In genomic region chr6:94867952-94868351, GRCm38 (mm10) we compare ENCODE assay signal across 24 mouse cellular contexts.
DNase-seq lines count a peak whose midpoint lies in the region; ATAC-seq and TF ChIP-seq lines count a peak whose summit lies in the region.
"Had no signal": no experiment of that assay in that cellular context is flagged by ENCODE, and none has a peak within 500 bp of the region (broad histone marks: within the 10 kb centered on the region; RNA-seq: fewer than 3 reads in every experiment).

No protein-coding gene starts in this region.

- no peak overlapping the region for H3K27ac ChIP-seq in embryonic facial prominence, embryonic 14.5 days (replicated peaks; ENCODE audit: low read depth, low read length)
- H3K27ac ChIP-seq in embryonic facial prominence, embryonic 10.5 days (replicated peaks) = no peak overlapping the region
- H3K27ac ChIP-seq in hindbrain, postnatal 0 days = no peak overlapping the region
- no peak overlapping the region for H3K27ac ChIP-seq in hindbrain, embryonic 14.5 days
- no peak overlapping the region for H3K27ac ChIP-seq in limb, embryonic 14.5 days (replicated peaks; ENCODE audit: low read depth, low read length)
- H3K27ac ChIP-seq: embryonic facial prominence, embryonic 13.5 days; layer of hippocampus, adult 2 months; limb, embryonic 12.5 days; liver, embryonic 12.5 days; midbrain, embryonic 12.5 days; neural tube, embryonic 12.5 days had no signal

- H3K9me3 ChIP-seq in embryonic facial prominence, embryonic 14.5 days (ENCODE audit: control insufficient read depth, low read length) = no peaks in the 10 kb centered on the region
- no peaks in the 10 kb centered on the region for H3K9me3 ChIP-seq in embryonic facial prominence, embryonic 10.5 days
- H3K9me3 ChIP-seq in hindbrain, postnatal 0 days (ENCODE audit: low read length) = no peaks in the 10 kb centered on the region
- H3K9me3 ChIP-seq in hindbrain, embryonic 14.5 days (ENCODE audit: control insufficient read depth, low read length) = no peaks in the 10 kb centered on the region
- no peaks in the 10 kb centered on the region for H3K9me3 ChIP-seq in limb, embryonic 14.5 days (ENCODE audit: control insufficient read depth, low read length)
- H3K9me3 ChIP-seq: embryonic facial prominence, embryonic 13.5 days; limb, embryonic 12.5 days; liver, embryonic 12.5 days; midbrain, embryonic 12.5 days; neural tube, embryonic 12.5 days had no signal

- no peak overlapping the region for H3K9ac ChIP-seq in embryonic facial prominence, embryonic 14.5 days (ENCODE audit: low read depth, low read length)
- H3K9ac ChIP-seq in hindbrain, postnatal 0 days (replicated peaks; ENCODE audit: low read length) = no peak overlapping the region
- H3K9ac ChIP-seq in hindbrain, embryonic 14.5 days = no peak overlapping the region
- no peak overlapping the region for H3K9ac ChIP-seq in limb, embryonic 14.5 days (ENCODE audit: low read depth, low read length, severe bottlenecking)
- H3K9ac ChIP-seq: embryonic facial prominence, embryonic 13.5 days; limb, embryonic 12.5 days; liver, embryonic 12.5 days; midbrain, embryonic 12.5 days; neural tube, embryonic 12.5 days had no signal

- H3K4me3 ChIP-seq in embryonic facial prominence, embryonic 14.5 days (ENCODE audit: low read depth, low read length) = no peak overlapping the region
- no peak overlapping the region for H3K4me3 ChIP-seq in embryonic facial prominence, embryonic 10.5 days
- H3K4me3 ChIP-seq in hindbrain, postnatal 0 days (ENCODE audit: low read length) = no peak overlapping the region
- no peak overlapping the region for H3K4me3 ChIP-seq in hindbrain, embryonic 14.5 days (replicated peaks; ENCODE audit: low read length)
- H3K4me3 ChIP-seq in limb, embryonic 14.5 days (replicated peaks; ENCODE audit: low read length) = no peak overlapping the region
- H3K4me3 ChIP-seq: embryonic facial prominence, embryonic 13.5 days; layer of hippocampus, adult 2 months; limb, embryonic 12.5 days; liver, embryonic 12.5 days; midbrain, embryonic 12.5 days; neural tube, embryonic 12.5 days had no signal

- H3K27me3 ChIP-seq in embryonic facial prominence, embryonic 14.5 days (replicated peaks; ENCODE audit: control insufficient read depth, insufficient read depth, low read length) = no peaks in the 10 kb centered on the region
- H3K27me3 ChIP-seq in embryonic facial prominence, embryonic 10.5 days (replicated peaks; ENCODE audit: low read depth, poor library complexity, severe bottlenecking) = no peaks in the 10 kb centered on the region
- no peaks in the 10 kb centered on the region for H3K27me3 ChIP-seq in hindbrain, postnatal 0 days (ENCODE audit: insufficient read depth, low read length)
- H3K27me3 ChIP-seq in hindbrain, embryonic 14.5 days (ENCODE audit: control insufficient read depth, insufficient read depth, low read length) = no peaks in the 10 kb centered on the region
- H3K27me3 ChIP-seq in limb, embryonic 14.5 days (ENCODE audit: control insufficient read depth, insufficient read depth, low read length) = no peaks in the 10 kb centered on the region
- H3K27me3 ChIP-seq: embryonic facial prominence, embryonic 13.5 days; limb, embryonic 12.5 days; liver, embryonic 12.5 days; midbrain, embryonic 12.5 days; neural tube, embryonic 12.5 days had no signal

- 42% methylated on average over 3 of the region's 3 CpGs for WGBS in embryonic facial prominence, embryonic 14.5 days
- 51% methylated on average over 3 of the region's 3 CpGs for WGBS in embryonic facial prominence, embryonic 10.5 days
- 45% methylated on average over 3 of the region's 3 CpGs for WGBS in hindbrain, postnatal 0 days
- WGBS in hindbrain, embryonic 14.5 days = 63% methylated on average over 3 of the region's 3 CpGs
- WGBS in limb, embryonic 14.5 days = 58% methylated on average over 3 of the region's 3 CpGs

- H3K4me2 ChIP-seq in embryonic facial prominence, embryonic 14.5 days (ENCODE audit: low read depth, low read length) = no peak overlapping the region
- H3K4me2 ChIP-seq in hindbrain, postnatal 0 days (ENCODE audit: low read depth, low read length) = no peak overlapping the region
- no peak overlapping the region for H3K4me2 ChIP-seq in hindbrain, embryonic 14.5 days (replicated peaks)
- H3K4me2 ChIP-seq in limb, embryonic 14.5 days (replicated peaks; ENCODE audit: low read depth, low read length, severe bottlenecking) = no peak overlapping the region
- H3K4me2 ChIP-seq: embryonic facial prominence, embryonic 13.5 days; limb, embryonic 12.5 days; liver, embryonic 12.5 days; midbrain, embryonic 12.5 days; neural tube, embryonic 12.5 days had no signal

- peak; percentile 64 for DNase-seq in embryonic facial prominence, embryonic 14.5 days (ENCODE audit: low spot score)
- DNase-seq in embryonic facial prominence, embryonic 10.5 days (ENCODE audit: low spot score) = no peak
- peak; percentile 3 for DNase-seq in hindbrain, postnatal 0 days (ENCODE audit: low spot score)
- no peak for DNase-seq in hindbrain, embryonic 14.5 days (ENCODE audit: low spot score)
- DNase-seq in gastrocnemius, postnatal 10 days = peak; percentile 12
- peak; percentile 42 for DNase-seq in limb, embryonic 14.5 days (ENCODE audit: low spot score)
- DNase-seq: adrenal gland, adult 2 months; cerebellum, adult 2 months; cerebellum, postnatal 25 days; kidney, adult 9 months; kidney, postnatal 14 days; layer of hippocampus, postnatal 36 days; lung, adult 18-20 months; lung, postnatal 10 days had no signal

- peak; percentile 80 for ATAC-seq in embryonic facial prominence, embryonic 14.5 days (ENCODE audit: low read depth)
- ATAC-seq in hindbrain, postnatal 0 days = no peak
- ATAC-seq in hindbrain, embryonic 14.5 days (ENCODE audit: low FRiP score) = no peak
- ATAC-seq in limb, embryonic 14.5 days (ENCODE audit: low FRiP score, low read depth) = no peak
- no peak for ATAC-seq in CD4-positive, CD25-positive, alpha-beta regulatory T cell, adult 4 months
- ATAC-seq: forebrain, embryonic 16.5 days; hindbrain, embryonic 16.5 days; intestine, embryonic 16.5 days; liver, embryonic 12.5 days had no signal

- H3K4me1 ChIP-seq in embryonic facial prominence, embryonic 14.5 days (ENCODE audit: control insufficient read depth, insufficient read depth, low read length) = no peaks in the 10 kb centered on the region
- 0 out of 2 replicates have a peak, but pooled peaks cover 6% of the 10 kb centered on the region for H3K4me1 ChIP-seq in embryonic facial prominence, embryonic 10.5 days
- H3K4me1 ChIP-seq in hindbrain, postnatal 0 days (ENCODE audit: insufficient read depth, low read length) = no peaks in the 10 kb centered on the region
- no peaks in the 10 kb centered on the region for H3K4me1 ChIP-seq in hindbrain, embryonic 14.5 days (replicated peaks; ENCODE audit: control insufficient read depth, insufficient read depth, low read length)
- no peaks in the 10 kb centered on the region for H3K4me1 ChIP-seq in limb, embryonic 14.5 days (ENCODE audit: control insufficient read depth, insufficient read depth, low read length)
- H3K4me1 ChIP-seq: limb, embryonic 12.5 days; liver, embryonic 12.5 days; midbrain, embryonic 12.5 days; neural tube, embryonic 12.5 days had no signal

- no peaks in the 10 kb centered on the region for H3K36me3 ChIP-seq in embryonic facial prominence, embryonic 14.5 days (ENCODE audit: control insufficient read depth, insufficient read depth, low read length)
- H3K36me3 ChIP-seq in embryonic facial prominence, embryonic 10.5 days (replicated peaks) = no peaks in the 10 kb centered on the region
- H3K36me3 ChIP-seq in hindbrain, postnatal 0 days (ENCODE audit: insufficient read depth, low read length) = no peaks in the 10 kb centered on the region
- no peaks in the 10 kb centered on the region for H3K36me3 ChIP-seq in hindbrain, embryonic 14.5 days (replicated peaks; ENCODE audit: control insufficient read depth, insufficient read depth)
- H3K36me3 ChIP-seq in limb, embryonic 14.5 days (ENCODE audit: control insufficient read depth, insufficient read depth, low read length) = no peaks in the 10 kb centered on the region
- H3K36me3 ChIP-seq: embryonic facial prominence, embryonic 13.5 days; limb, embryonic 12.5 days; liver, embryonic 12.5 days; midbrain, embryonic 12.5 days; neural tube, embryonic 12.5 days had no signal

- no peak for TF ChIP-seq CTCF in hindbrain, postnatal 0 days (IDR thresholded peaks at IDR 0.05; ENCODE audit: low read depth)

- no peak for TF ChIP-seq POLR2A in limb, embryonic 14.5 days (IDR thresholded peaks at IDR 0.05; ENCODE audit: borderline replicate concordance, extremely low read depth, insufficient read depth, insufficient read length)

Comparison
In these comparisons a context has a peak if more than half of its experiments do, and no peak if none do; other contexts are left out.
1. DNase-seq: peak in embryonic facial prominence, embryonic 14.5 days (single experiment), hindbrain, postnatal 0 days (single experiment), gastrocnemius, postnatal 10 days (single experiment) and limb, embryonic 14.5 days (single experiment); none in embryonic facial prominence, embryonic 10.5 days (single experiment) and hindbrain, embryonic 14.5 days (single experiment).